Mouse (Mus musculus) kidney, adult 2 months (tissue): ENCODE measurements at regions not wholly inside any gene's neighbourhood (a gene's known extent, or its start where the extent isn't known, plus 50 kb on each side); places are given as distances from the start of the nearest gene placed in this dataset.

Source experiments
- DNase-seq: peaks from one replicate; pipeline ENCODE4 v3.0.0; 2021
- H3K27ac ChIP-seq: fragments of 200-500 bp; 2 replicates; pipeline ENCODE4 v1.5.1; 2012; ENCODE audit warnings: low read depth, low read length, control low read depth, inconsistent platforms; ENCODE audit not compliant: insufficient read depth
- H3K27me3 ChIP-seq: fragments of 200-500 bp; replicated peaks from 2 replicates; pipeline ENCODE4 v1.6.1; 2012; ENCODE audit warnings: mild to moderate bottlenecking, moderate library complexity, low read length, inconsistent platforms; ENCODE audit not compliant: control insufficient read depth, insufficient read depth
- H3K36me3 ChIP-seq: fragments of 200-500 bp; 2 replicates; pipeline ENCODE4 v1.6.1; 2012; ENCODE audit warnings: mild to moderate bottlenecking, moderate library complexity, low read length, inconsistent platforms; ENCODE audit not compliant: control insufficient read depth, insufficient read depth
- H3K4me1 ChIP-seq: fragments of 200-500 bp; 2 replicates; pipeline ENCODE4 v1.6.1; 2011; ENCODE audit warnings: low read length; ENCODE audit not compliant: control insufficient read depth, insufficient read depth
- H3K4me3 ChIP-seq: fragments of 200-500 bp; 2 replicates; pipeline ENCODE4 v1.5.1; 2011; ENCODE audit warnings: mild to moderate bottlenecking, low read depth, low read length, control low read depth; ENCODE audit not compliant: insufficient read depth
- CTCF ChIP-seq: fragments of 200-500 bp; conservative IDR thresholded peaks from 2 replicates; pipeline ENCODE4 v1.5.1; 2011; ENCODE audit warnings: low read depth, mild to moderate bottlenecking, control low read depth, low read length, moderate library complexity, mixed read lengths; ENCODE audit not compliant: insufficient read depth, insufficient read length
- POLR2A ChIP-seq: fragments of 200-500 bp; IDR thresholded peaks from one replicate; pipeline ENCODE4 v1.6.1; 2011; ENCODE audit warnings: low read depth, low read length, control low read depth
- WGBS: fragments of 180-500 bp; shearing (Covaris S2); methylation state at CpG from one replicate; pipeline ENCODE4 v1.1.7; 2018; 5-methylcytosine and 5-hydroxymethylcytosine counted together

GRCm38 (mm10) chr11:23954323-23954722, 59.3 kb upstream of the Papolg start:
- H3K4me3 ChIP-seq = no peak overlapping the region
- no peaks in the 10 kb centered on the region for H3K4me1 ChIP-seq
- H3K27ac ChIP-seq = no peak overlapping the region
- DNase-seq = no peak
- no peaks in the 10 kb centered on the region for H3K36me3 ChIP-seq
- TF ChIP-seq CTCF (no peak), POLR2A (no peak)
- H3K27me3 ChIP-seq = no peaks in the 10 kb centered on the region
- 3% methylated on average over 4 of the region's 4 CpGs for WGBS

- TF ChIP-seq POLR2A = no peak
- TF ChIP-seq CTCF = no peak
- H3K27me3 ChIP-seq = no peaks in the 10 kb centered on the region
- no peak for DNase-seq
- H3K36me3 ChIP-seq = no peaks in the 10 kb centered on the region
- H3K4me3 ChIP-seq = no peak overlapping the region
- no peaks in the 10 kb centered on the region for H3K4me1 ChIP-seq
- no peak overlapping the region for H3K27ac ChIP-seq
Measured at GRCm38 (mm10) chr11:23945966-23946365, 50.9 kb upstream of the Papolg start.
